Mouse (Mus musculus) lung, postnatal 25 days (tissue): ENCODE data around the gene Rffl.
A peak's percentile ranks its signal among the peaks of the same experiment; 100 is the strongest.
"Not testable (repeated sequence)": the region's sequence is repeated elsewhere in the genome, so short reads cannot be mapped to it uniquely, and the experiment has no call there.

ENCODE experiments used
- DNase-seq: peaks from one replicate; pipeline ENCODE4 v3.0.0; 2022; ENCODE audit warnings: low spot score

The Rffl gene

GRCm38 (mm10) chr11:82845415-82846078, 25.5 kb downstream of the Rffl start:
- DNase-seq, result peak; percentile 58

- no peak for DNase-seq
Observed at GRCm38 (mm10) chr11:82844771-82845414, 26.1 kb downstream of the Rffl start.

DNA sequence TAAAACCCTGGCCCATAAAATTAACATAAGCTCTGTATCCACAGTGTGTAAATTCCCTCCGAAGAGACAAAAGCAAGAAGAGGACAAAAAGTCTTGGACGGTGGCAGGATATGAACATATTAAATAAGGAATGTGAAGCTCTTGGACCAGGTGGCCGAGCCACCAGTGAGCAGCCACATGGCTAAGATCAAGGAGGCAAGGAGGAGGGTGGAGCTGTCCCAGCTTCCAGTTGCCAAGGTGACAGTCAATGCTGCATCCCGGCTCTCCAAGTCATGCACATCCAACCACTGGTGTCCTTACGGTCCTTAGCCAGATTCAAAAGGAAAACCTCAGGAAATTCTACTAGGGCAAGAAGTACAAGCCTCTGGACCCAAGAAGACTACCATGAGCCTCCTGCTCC, 32.5 kb downstream of the Rffl start:
- no peak for DNase-seq

GRCm38 (mm10) chr11:82837848-82838247, 33.2 kb downstream of the Rffl start:
- DNase-seq, result no peak

DNA sequence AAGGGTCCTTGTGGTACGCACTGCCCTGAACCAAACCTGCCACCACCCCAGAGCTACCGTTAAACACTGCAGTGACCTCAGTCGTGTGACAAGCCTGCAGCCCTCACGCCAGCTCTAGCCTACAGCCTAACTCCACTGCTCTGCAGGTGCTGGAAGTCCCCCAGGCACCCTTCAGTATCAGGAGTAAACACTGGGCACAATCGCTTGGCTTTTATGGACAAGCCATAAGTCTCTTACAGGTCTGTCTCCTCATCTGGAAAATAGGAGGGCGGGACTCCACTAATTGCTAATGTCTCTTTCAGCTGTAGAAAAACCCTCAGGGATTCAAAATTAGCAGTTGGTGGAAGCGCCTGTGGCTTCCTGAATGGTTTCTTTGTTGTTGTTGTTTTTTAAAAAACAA, 33.8 kb downstream of the Rffl start:
- DNase-seq, result no peak

- no peak for DNase-seq
Observed at GRCm38 (mm10) chr11:82835616-82836432, 35.2 kb downstream of the Rffl start.

DNA sequence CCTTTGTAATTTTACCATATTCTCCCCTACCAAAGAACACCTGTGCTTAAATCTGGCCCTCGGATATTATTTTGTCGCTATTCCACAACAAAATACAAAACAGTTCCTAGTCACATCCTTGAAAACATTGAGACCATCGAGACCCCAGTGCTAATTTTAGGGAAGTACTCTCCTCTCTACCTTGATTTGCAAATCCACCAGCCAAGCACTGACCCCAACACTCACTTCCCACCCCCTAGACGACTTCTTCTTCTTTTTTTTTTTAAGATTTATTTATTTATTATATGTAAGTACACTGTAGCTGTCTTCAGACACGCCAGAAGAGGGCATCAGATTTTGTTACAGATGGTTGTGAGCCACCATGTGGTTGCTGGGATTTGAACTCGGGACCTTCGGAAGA, 36.7 kb downstream of the Rffl start:
- not testable (repeated sequence) for DNase-seq

DNA sequence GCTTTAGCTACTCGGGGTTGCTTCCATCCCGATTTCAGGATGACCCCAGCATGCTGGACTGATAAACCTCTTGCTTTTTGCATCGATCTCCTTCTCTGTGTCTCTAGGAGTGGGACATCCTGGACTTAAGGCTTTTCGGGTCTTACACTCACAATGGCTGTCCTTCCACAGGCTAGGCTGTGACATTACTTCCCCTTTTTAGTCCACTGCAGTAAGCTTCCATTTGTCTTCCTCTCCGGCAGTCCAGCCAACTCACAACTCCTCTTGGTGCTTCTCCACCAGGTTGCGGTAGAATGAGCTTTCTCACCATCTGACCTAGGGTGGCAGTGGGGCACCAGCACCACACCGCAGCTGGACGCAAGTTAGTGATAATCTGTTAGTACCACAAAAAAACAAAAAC, 37.1 kb downstream of the Rffl start:
- DNase-seq, result no peak

GRCm38 (mm10) chr11:82832402-82832801, 38.6 kb downstream of the Rffl start:
- DNase-seq, result not testable (repeated sequence)

DNA sequence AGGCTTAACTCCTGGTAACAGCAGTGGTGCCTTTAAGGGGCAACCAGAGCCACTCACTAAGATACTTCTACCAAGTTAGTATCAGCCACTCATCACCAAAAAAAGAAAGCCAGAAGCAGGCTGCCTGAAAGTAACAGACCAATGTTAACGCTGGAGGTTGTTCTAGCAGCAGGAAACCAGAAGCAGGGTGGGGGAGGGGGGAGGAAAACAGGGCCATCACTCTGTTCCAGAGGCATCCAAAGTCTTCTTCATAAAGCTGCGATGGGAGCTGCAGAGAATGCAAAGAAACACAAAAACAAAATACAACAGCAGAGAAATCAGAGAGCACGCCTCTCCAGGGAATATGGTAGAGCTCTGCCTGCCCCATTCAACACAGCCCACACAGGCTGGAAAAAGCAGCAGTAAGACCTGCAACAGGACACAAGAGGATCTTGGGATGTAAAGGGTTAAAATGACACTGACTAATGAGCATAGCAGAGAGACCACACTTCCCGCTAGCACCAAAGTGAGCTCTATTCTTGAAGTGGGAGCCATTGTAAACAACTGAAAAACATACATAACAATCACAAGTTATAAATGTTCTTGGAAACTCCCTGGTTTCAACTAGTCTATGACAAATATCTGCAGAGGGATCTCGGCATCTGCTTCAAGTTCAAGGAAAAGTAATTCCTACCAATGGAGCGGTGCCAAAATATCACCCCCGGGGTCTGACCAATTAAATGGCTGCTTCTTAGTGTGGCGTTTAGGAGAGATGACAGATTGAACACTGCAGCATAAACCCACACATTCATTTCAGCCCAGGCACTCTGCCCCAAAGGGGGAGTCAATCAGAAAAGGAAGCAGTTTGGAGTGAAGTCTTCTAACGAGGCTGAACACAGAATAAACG, 39.8 kb downstream of the Rffl start:
- DNase-seq, result no peak

DNA sequence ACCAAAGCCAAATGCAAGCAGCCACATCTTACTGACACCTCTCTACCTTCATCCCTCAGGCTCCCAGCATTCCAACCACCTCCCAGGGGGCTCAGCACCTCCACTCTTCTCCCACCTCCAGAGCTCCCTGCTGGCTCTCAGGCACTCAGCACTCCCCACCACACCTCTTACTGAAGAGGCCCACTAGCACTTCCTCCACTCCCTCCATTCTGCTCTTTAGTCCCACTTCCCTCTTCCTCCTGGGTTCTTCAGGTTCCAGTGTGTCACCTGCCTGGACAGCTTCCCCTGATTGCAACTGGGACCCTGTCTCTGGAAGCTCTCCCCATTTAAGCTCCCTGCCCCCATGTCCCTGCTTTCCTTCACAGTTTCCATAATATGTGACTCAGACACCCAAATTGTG, 44.2 kb downstream of the Rffl start:
- DNase-seq, result no peak

- DNase-seq, result no peak
Observed at GRCm38 (mm10) chr11:82820788-82821456, 50.1 kb downstream of the Rffl start.

GRCm38 (mm10) chr11:82819350-82819749, 51.7 kb downstream of the Rffl start:
- peak; percentile 44 for DNase-seq

DNA sequence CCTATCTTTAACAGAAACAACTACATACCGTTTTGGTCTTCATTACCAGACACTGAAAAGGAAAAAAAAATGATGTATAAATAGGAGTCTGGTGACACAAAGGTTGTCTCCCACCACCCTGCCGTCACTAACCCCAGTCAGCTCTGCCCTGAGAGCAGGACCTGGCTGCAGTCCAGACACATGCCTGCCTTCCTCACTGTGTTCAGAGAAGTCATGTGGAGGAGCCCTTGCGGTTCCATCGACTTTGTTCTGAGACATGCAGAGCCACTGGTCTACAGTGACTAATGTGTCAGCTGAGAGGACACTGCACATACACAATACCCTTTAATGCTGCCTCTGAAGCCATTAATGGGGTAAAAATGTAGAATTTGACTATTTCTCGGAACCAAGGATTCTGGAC, 62.5 kb downstream of the Rffl start:
- DNase-seq, result no peak

GRCm38 (mm10) chr11:82807370-82807769, 63.6 kb downstream of the Rffl start:
- DNase-seq, result no peak

DNA sequence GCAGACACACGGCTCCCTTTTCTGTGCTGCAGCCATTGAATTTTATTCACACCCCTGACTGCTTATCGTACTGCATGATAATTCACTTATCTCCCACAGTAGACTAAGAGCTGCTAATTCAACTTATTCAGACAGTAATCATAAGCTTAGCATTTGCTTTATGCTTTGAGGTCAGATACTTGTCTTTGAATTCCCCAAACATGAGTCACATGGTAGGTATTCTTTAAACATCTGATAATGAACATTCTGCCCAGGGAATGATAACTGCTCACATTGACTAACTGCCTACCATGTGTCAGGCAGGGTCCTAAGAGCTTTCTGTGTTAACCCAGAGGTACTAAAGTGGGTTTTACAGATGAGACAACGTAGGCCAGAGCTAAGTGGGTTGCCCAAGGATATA, 64.4 kb downstream of the Rffl start:
- no peak for DNase-seq

- DNase-seq, result no peak
Observed at GRCm38 (mm10) chr11:82783453-82783852, 87.6 kb downstream of the Rffl start.

GRCm38 (mm10) chr11:82782197-82782596, 88.8 kb downstream of the Rffl start:
- DNase-seq, result no peak

DNA sequence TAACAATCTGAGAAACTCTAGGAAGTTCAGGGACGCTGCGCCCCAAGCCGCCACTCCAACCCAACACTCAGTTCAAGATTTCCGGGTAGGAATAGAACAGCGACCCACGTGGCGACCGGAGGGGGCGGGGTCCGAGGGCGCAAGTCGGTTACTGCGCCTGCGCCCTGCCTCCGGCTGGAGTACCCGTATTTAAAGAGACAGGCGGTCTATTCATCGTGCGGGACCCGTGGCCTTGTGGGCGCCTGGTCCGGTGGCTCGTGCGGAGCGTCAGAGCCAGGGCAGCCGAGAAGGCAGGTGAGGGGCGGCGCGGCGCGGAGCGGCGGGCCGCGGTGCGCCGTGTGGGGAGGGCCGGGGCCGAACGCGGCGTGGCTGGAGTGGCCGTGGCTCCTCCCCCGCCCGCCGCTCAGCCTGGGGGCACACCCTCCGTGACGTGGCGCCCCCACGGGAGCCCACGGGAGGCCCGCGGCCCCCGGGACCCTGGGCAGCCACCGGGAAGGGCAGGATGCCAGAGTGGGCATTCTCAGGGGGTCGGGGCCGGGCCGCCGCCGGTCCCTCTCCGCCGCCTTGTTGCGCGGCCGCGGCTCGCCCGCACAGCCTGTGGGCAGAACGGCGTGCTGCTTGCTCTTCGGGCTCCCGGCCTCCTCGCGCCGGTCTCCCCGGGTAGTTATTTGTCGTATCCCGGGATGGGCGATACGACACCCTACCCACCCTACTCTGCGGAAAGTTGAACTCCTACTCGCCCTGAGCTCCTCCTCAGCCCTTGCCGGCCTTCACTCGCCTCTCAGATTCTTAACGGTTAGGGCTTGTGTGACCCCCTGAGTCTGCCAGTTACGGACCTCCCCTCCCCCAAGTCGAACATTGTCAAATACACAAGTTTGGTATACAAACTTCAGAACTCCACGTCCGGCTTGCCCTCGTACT, 89.8 kb downstream of the Rffl start, which contains the start of gene Lig3:
Gene Lig3, plus strand, starts transcription at position 126 of the 921 bp plus-strand sequence.
- DNase-seq, result peak; percentile 96

DNA sequence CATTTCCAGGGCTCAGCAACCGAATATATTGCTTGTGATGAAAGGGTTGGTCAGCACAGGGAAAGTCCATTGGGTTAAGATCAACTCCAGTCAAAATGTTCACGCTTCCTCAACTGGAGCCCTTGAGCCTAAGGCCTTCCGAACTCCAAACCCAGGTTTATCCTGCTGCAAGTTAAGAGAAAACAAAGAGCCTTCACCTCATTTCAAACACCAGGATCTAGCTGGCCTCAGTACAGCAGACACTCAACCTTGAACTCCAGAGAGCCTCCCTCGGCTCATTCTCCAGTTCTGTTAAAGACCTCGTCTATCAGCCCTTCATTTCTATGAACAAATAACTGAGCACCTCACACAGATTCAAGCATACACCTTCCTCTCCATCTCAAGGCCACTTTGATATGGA, 90.9 kb downstream of the Rffl start:
- no peak for DNase-seq
